Mouse (Mus musculus): ENCODE measurements at regions not wholly inside any gene's neighbourhood (a gene's known extent, or its start where the extent isn't known, plus 50 kb on each side); places are given as distances from the start of the nearest gene placed in this dataset.

GRCm38 (mm10) chr10:9136099-9136498 is 250.2 kb upstream of the Sash1 start:
- H3K36me3 ChIP-seq (ENCODE audit: control insufficient read depth, insufficient read depth, low read length, poor library complexity, severe bottlenecking) = no peaks in the 10 kb centered on the region
- H3K4me3 ChIP-seq (ENCODE audit: low read depth, low read length) = no peak overlapping the region
- no peak overlapping the region for H3K9ac ChIP-seq (ENCODE audit: low read depth, poor library complexity, severe bottlenecking)
- TF ChIP-seq POLR2A (IDR thresholded peaks at IDR 0.05; ENCODE audit: insufficient read depth, low read length) (no peak), CTCF (IDR thresholded peaks at IDR 0.05; ENCODE audit: low read depth, low read length) (no peak)
- no peaks in the 10 kb centered on the region for H3K9me3 ChIP-seq (replicated peaks; ENCODE audit: control insufficient read depth, insufficient read depth, low read length, poor library complexity, severe bottlenecking)
- no peak overlapping the region for H3K27ac ChIP-seq (ENCODE audit: insufficient read depth, low read length)
- no peaks in the 10 kb centered on the region for H3K4me1 ChIP-seq (ENCODE audit: control insufficient read depth, insufficient read depth, low read length)
- H3K27me3 ChIP-seq (ENCODE audit: control insufficient read depth, insufficient read depth, low read length, poor library complexity, severe bottlenecking) = no peaks in the 10 kb centered on the region; the same call in 1 of the 2 replicates

GRCm38 (mm10) chr10:9134293-9135021 is 248.6 kb upstream of the Sash1 start:
- no peak overlapping the region for H3K9ac ChIP-seq (ENCODE audit: low read depth, poor library complexity, severe bottlenecking)
- H3K27me3 ChIP-seq (ENCODE audit: control insufficient read depth, insufficient read depth, low read length, poor library complexity, severe bottlenecking) = no peaks in the 10 kb centered on the region; the same call in 1 of the 2 replicates
- H3K27ac ChIP-seq (ENCODE audit: insufficient read depth, low read length) = no peak overlapping the region
- H3K4me3 ChIP-seq (ENCODE audit: low read depth, low read length) = no peak overlapping the region
- H3K36me3 ChIP-seq (ENCODE audit: control insufficient read depth, insufficient read depth, low read length, poor library complexity, severe bottlenecking) = no peaks in the 10 kb centered on the region
- H3K4me1 ChIP-seq (ENCODE audit: control insufficient read depth, insufficient read depth, low read length) = no peaks in the 10 kb centered on the region
- TF ChIP-seq CTCF (IDR thresholded peaks at IDR 0.05; ENCODE audit: low read depth, low read length) = no peak
- no peak for TF ChIP-seq POLR2A (IDR thresholded peaks at IDR 0.05; ENCODE audit: insufficient read depth, low read length)
- no peaks in the 10 kb centered on the region for H3K9me3 ChIP-seq (replicated peaks; ENCODE audit: control insufficient read depth, insufficient read depth, low read length, poor library complexity, severe bottlenecking)

- Histone ChIP-seq H3K9ac (ENCODE audit: low read depth, poor library complexity, severe bottlenecking) (no peak overlapping the region), H3K4me1 (ENCODE audit: control insufficient read depth, insufficient read depth, low read length) (no peaks in the 10 kb centered on the region), H3K9me3 (replicated peaks; ENCODE audit: control insufficient read depth, insufficient read depth, low read length, poor library complexity, severe bottlenecking) (no peaks in the 10 kb centered on the region), H3K27me3 (ENCODE audit: control insufficient read depth, insufficient read depth, low read length, poor library complexity, severe bottlenecking) (no peaks in the 10 kb centered on the region), H3K4me3 (ENCODE audit: low read depth, low read length) (no peak overlapping the region), H3K36me3 (ENCODE audit: control insufficient read depth, insufficient read depth, low read length, poor library complexity, severe bottlenecking) (no peaks in the 10 kb centered on the region), H3K27ac (ENCODE audit: insufficient read depth, low read length) (no peak overlapping the region)
- TF ChIP-seq POLR2A (IDR thresholded peaks at IDR 0.05; ENCODE audit: insufficient read depth, low read length) (no peak), EP300 (IDR thresholded peaks at IDR 0.05; ENCODE audit: insufficient read depth, low read depth, low read length) (no peak), CTCF (IDR thresholded peaks at IDR 0.05; ENCODE audit: low read depth, low read length) (no peak)
These were observed 244.2 kb upstream of the Sash1 start for GRCm38 (mm10) chr10:9130061-9130460.

GRCm38 (mm10) chr10:9119249-9119648 is 233.4 kb upstream of the Sash1 start:
- H3K9ac ChIP-seq (ENCODE audit: low read depth, poor library complexity, severe bottlenecking) = no peak overlapping the region
- H3K4me1 ChIP-seq (ENCODE audit: control insufficient read depth, insufficient read depth, low read length) = peaks cover 1% of the 10 kb centered on the region
- no peaks in the 10 kb centered on the region for H3K27me3 ChIP-seq (ENCODE audit: control insufficient read depth, insufficient read depth, low read length, poor library complexity, severe bottlenecking)
- no peak overlapping the region for H3K4me3 ChIP-seq (ENCODE audit: low read depth, low read length)
- no peak overlapping the region for H3K27ac ChIP-seq (ENCODE audit: insufficient read depth, low read length)
- TF ChIP-seq CTCF (IDR thresholded peaks at IDR 0.05; ENCODE audit: low read depth, low read length) (no peak), POLR2A (IDR thresholded peaks at IDR 0.05; ENCODE audit: insufficient read depth, low read length) (no peak), EP300 (IDR thresholded peaks at IDR 0.05; ENCODE audit: insufficient read depth, low read depth, low read length) (no peak)
- no peaks in the 10 kb centered on the region for H3K9me3 ChIP-seq (replicated peaks; ENCODE audit: control insufficient read depth, insufficient read depth, low read length, poor library complexity, severe bottlenecking)
- no peaks in the 10 kb centered on the region for H3K36me3 ChIP-seq (ENCODE audit: control insufficient read depth, insufficient read depth, low read length, poor library complexity, severe bottlenecking)

- Histone ChIP-seq H3K4me1 (ENCODE audit: control insufficient read depth, insufficient read depth, low read length) (peaks cover 1% of the 10 kb centered on the region), H3K4me3 (ENCODE audit: low read depth, low read length) (no peak overlapping the region), H3K9me3 (replicated peaks; ENCODE audit: control insufficient read depth, insufficient read depth, low read length, poor library complexity, severe bottlenecking) (no peaks in the 10 kb centered on the region), H3K27me3 (ENCODE audit: control insufficient read depth, insufficient read depth, low read length, poor library complexity, severe bottlenecking) (no peaks in the 10 kb centered on the region), H3K27ac (ENCODE audit: insufficient read depth, low read length) (no peak overlapping the region), H3K36me3 (ENCODE audit: control insufficient read depth, insufficient read depth, low read length, poor library complexity, severe bottlenecking) (no peaks in the 10 kb centered on the region), H3K9ac (ENCODE audit: low read depth, poor library complexity, severe bottlenecking) (no peak overlapping the region)
- TF ChIP-seq CTCF (IDR thresholded peaks at IDR 0.05; ENCODE audit: low read depth, low read length) (no peak), POLR2A (IDR thresholded peaks at IDR 0.05; ENCODE audit: insufficient read depth, low read length) (no peak), EP300 (IDR thresholded peaks at IDR 0.05; ENCODE audit: insufficient read depth, low read depth, low read length) (no peak)
These were observed 232.0 kb upstream of the Sash1 start for GRCm38 (mm10) chr10:9117648-9118551.

- H3K27ac ChIP-seq (ENCODE audit: insufficient read depth, low read length) = no peak overlapping the region
- TF ChIP-seq CTCF (IDR thresholded peaks at IDR 0.05; ENCODE audit: low read depth, low read length) = no peak
These were observed 231.3 kb upstream of the Sash1 start for GRCm38 (mm10) chr10:9117134-9117533.

More at GRCm38 (mm10) chr10:9117134-9117533, 231.3 kb upstream of the Sash1 start:
- no peak overlapping the region for H3K9ac ChIP-seq (ENCODE audit: low read depth, poor library complexity, severe bottlenecking)
- H3K4me3 ChIP-seq (ENCODE audit: low read depth, low read length) = no peak overlapping the region
- no peaks in the 10 kb centered on the region for H3K36me3 ChIP-seq (ENCODE audit: control insufficient read depth, insufficient read depth, low read length, poor library complexity, severe bottlenecking)
- no peaks in the 10 kb centered on the region for H3K9me3 ChIP-seq (replicated peaks; ENCODE audit: control insufficient read depth, insufficient read depth, low read length, poor library complexity, severe bottlenecking)
- H3K4me1 ChIP-seq (ENCODE audit: control insufficient read depth, insufficient read depth, low read length) = peaks cover 1% of the 10 kb centered on the region
- H3K27me3 ChIP-seq (ENCODE audit: control insufficient read depth, insufficient read depth, low read length, poor library complexity, severe bottlenecking) = no peaks in the 10 kb centered on the region

Data from ES-Bruce4 (cell line).